Mouse (Mus musculus): Measurements from ENCODE around the gene Zfp760. TPM values are rescaled to one million over a fixed set of nuclear protein-coding genes. Genes with fewer than 3 reads are reported as not detected.

Zfp760 gene
- total and polyA plus RNA-seq, 2 experiments from 2014 or later = 6.3 to 10.5 TPM

DNA sequence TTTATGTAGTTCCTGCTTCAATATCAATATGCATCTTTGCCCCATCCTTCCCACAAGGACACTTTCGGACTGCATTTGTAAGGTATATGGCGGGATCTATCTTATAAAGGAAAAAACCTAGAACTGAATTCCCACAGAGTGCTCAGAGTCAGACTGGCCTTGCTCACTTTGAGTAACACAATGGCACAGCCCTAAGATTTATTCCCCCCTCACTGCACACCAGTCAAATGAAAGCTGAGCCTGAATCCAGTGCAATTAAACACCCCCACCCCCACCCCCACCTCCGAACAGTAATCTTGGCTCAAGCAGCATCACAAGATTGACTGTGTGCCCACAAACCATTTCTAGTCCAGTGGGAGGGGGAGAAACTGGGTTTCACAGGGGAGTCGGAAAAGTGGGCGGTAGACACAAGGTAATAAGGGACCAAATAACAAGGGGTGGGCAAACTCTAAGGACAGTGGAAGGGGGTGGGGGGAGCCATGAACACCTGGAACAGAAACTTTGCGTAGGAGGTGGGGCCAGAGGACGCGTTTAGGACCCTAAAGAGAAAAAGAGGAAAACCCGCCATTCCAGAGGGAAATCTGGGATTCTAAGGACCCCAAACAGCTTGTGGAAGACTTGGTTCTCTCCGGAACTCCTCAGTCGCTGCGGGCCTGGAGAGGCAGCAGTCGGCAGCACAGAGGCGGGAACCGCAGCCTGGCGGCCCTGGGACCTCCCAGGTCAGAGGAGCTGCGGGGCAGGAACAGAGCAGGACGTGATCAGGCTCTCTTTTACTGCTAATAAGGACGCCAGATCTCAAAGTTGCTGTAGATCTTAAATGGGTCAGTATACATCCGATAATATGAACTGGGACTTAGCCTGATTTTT lies 46.0 kb downstream of the Zfp760 start:
- H3K4me1 ChIP-seq (ENCODE audit: insufficient read depth) = no peaks in the 10 kb centered on the region
- no peak for DNase-seq
- peak overlapping the region; percentile 54 for H3K4me2 ChIP-seq (ENCODE audit: low read depth)
- H3K9me3 ChIP-seq (ENCODE audit: low read length) = no peaks in the 10 kb centered on the region
- WGBS = 10% methylated on average over 20 of the region's 20 CpGs
- H3K27me3 ChIP-seq (ENCODE audit: insufficient read depth, low read length) = no peaks in the 10 kb centered on the region
- ATAC-seq = peak; percentile 45
- TF ChIP-seq CTCF (IDR thresholded peaks at IDR 0.05; ENCODE audit: low read depth) = no peak
- H3K27ac ChIP-seq (ENCODE audit: low read depth, low read length) = no peak overlapping the region
- peak overlapping the region; percentile 31; the same call in 1 of the 2 replicates for H3K9ac ChIP-seq
- H3K4me3 ChIP-seq (ENCODE audit: low read depth, low read length) = peak overlapping the region; percentile 28
- no peaks in the 10 kb centered on the region for H3K36me3 ChIP-seq (ENCODE audit: insufficient read depth)

GRCm38 (mm10) chr17:21770336-21770735 lies 62.8 kb downstream of the Zfp760 start:
- H3K4me1 ChIP-seq (ENCODE audit: insufficient read depth) = no peaks in the 10 kb centered on the region
- H3K4me3 ChIP-seq (ENCODE audit: low read depth, low read length) = no peak overlapping the region
- no peak for DNase-seq
- H3K27ac ChIP-seq (ENCODE audit: low read depth, low read length) = no peak overlapping the region
- H3K9me3 ChIP-seq (ENCODE audit: low read length) = no peaks in the 10 kb centered on the region
- no peaks in the 10 kb centered on the region for H3K36me3 ChIP-seq (ENCODE audit: insufficient read depth)
- H3K9ac ChIP-seq = no peak overlapping the region
- no peaks in the 10 kb centered on the region for H3K27me3 ChIP-seq (ENCODE audit: insufficient read depth, low read length)
- H3K4me2 ChIP-seq (ENCODE audit: low read depth) = no peak overlapping the region
- 88% methylated on average over 2 of the region's 2 CpGs for WGBS
- ATAC-seq = no peak
- no peak for TF ChIP-seq CTCF (IDR thresholded peaks at IDR 0.05; ENCODE audit: low read depth)

Other genes with a start within 250 kb of the Zfp760 start
- 6.2 and 6.6 TPM in 2 replicates for gene Zfp53, start 218.7 kb upstream of the Zfp760 start, total RNA-seq (2014; rRNA removed)
- gene Zfp53, start 218.7 kb upstream of the Zfp760 start, polyA plus RNA-seq (2015; fragmentation: Nextera tagmentation; extraction: Ambion mirVana) = 8.0 and 11.3 TPM in 2 replicates
- gene Zfp52, start 172.2 kb upstream of the Zfp760 start, total RNA-seq (2014; rRNA removed) = 3.2 and 4.9 TPM in 2 replicates
- gene Zfp52, start 172.2 kb upstream of the Zfp760 start, polyA plus RNA-seq (2015; fragmentation: Nextera tagmentation; extraction: Ambion mirVana) = 1.7 and 2.1 TPM in 2 replicates
- 21.0 and 21.8 TPM in 2 replicates for gene Zfp948, start 140.7 kb upstream of the Zfp760 start, total RNA-seq (2014; rRNA removed)
- gene Zfp948, start 140.7 kb upstream of the Zfp760 start, polyA plus RNA-seq (2015; fragmentation: Nextera tagmentation; extraction: Ambion mirVana) = 12.9 and 15.5 TPM in 2 replicates
- gene Zfp983, start 57.1 kb upstream of the Zfp760 start, total RNA-seq (2014; rRNA removed) = 6.5 and 10.2 TPM in 2 replicates
- gene Zfp983, start 57.1 kb upstream of the Zfp760 start, polyA plus RNA-seq (2015; fragmentation: Nextera tagmentation; extraction: Ambion mirVana) = 5.9 and 6.6 TPM in 2 replicates
- gene Gm10226, start 15.9 kb upstream of the Zfp760 start, total RNA-seq (2014; rRNA removed) = not detected in 2 replicates
- gene Gm10226, start 15.9 kb upstream of the Zfp760 start, polyA plus RNA-seq (2015; fragmentation: Nextera tagmentation; extraction: Ambion mirVana) = 7.4 and 10.2 TPM in 2 replicates
- 16.7 and 24.4 TPM in 2 replicates for gene Zfp229, start 23.1 kb downstream of the Zfp760 start, total RNA-seq (2014; rRNA removed)
- gene Zfp229, start 23.1 kb downstream of the Zfp760 start, polyA plus RNA-seq (2015; fragmentation: Nextera tagmentation; extraction: Ambion mirVana) = 3.4 and 5.2 TPM in 2 replicates
- gene Zfp820, start 138.0 kb downstream of the Zfp760 start, total RNA-seq (2014; rRNA removed) = 1.5 and 1.9 TPM in 2 replicates
- 0.92 and 1.1 TPM in 2 replicates for gene Zfp820, start 138.0 kb downstream of the Zfp760 start, polyA plus RNA-seq (2015; fragmentation: Nextera tagmentation; extraction: Ambion mirVana)
- gene Zfp995, start 202.2 kb downstream of the Zfp760 start, total RNA-seq (2014; rRNA removed) = 8.5 and 11.4 TPM in 2 replicates
- gene Zfp995, start 202.2 kb downstream of the Zfp760 start, polyA plus RNA-seq (2015; fragmentation: Nextera tagmentation; extraction: Ambion mirVana) = 9.6 and 9.7 TPM in 2 replicates

Measured in forebrain, postnatal 0 days (tissue).